Mouse (Mus musculus) cerebellum, postnatal 10 days (tissue): ENCODE measurements around the gene Smoc2.

ENCODE experiments used
- DNase-seq, 2 experiments: peaks; one replicate each; pipeline ENCODE4 v3.0.0; 2021; ENCODE audit warnings: mixed read lengths in 2 of 2

Gene Smoc2

DNA sequence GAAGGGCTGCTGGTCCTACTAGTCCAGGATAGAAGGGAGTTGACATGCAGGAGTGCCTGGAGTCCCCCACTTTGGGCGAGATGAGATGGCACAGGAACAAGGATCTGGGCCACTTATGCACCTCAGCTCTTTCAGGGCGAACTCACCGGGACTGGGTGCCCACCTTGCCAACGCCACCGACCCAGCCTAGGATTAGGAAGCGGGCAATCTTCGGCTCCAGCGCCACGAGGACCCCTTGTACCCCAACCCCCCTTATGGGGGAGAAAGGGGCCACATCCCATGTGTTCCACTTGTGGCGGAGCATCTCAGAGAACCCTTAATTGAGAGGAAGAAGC, 627 bp downstream of the Smoc2 start:
- DNase-seq: no peak

DNA sequence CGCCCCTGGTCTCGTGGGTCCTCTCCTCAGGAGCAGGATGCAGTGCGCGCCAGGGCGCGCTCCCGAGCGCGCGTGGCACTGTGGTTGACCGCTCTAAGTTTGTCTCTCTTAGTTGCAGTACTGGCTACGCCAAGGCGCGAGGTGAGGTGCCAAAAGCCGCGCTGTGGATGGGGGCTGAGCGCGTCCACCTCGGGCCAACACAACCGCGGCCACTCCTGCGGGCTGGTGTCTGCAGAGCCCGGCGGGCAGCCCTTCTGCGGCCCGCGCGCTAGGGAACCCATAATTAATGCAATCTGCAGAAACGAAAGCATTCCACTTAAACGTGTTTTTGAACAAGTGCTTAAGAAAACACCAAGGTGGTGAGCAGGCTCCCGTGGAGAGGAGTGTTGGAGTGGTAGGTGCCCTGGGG, 1.1 kb downstream of the Smoc2 start:
- peak; percentile 36 to 56 for DNase-seq

DNA sequence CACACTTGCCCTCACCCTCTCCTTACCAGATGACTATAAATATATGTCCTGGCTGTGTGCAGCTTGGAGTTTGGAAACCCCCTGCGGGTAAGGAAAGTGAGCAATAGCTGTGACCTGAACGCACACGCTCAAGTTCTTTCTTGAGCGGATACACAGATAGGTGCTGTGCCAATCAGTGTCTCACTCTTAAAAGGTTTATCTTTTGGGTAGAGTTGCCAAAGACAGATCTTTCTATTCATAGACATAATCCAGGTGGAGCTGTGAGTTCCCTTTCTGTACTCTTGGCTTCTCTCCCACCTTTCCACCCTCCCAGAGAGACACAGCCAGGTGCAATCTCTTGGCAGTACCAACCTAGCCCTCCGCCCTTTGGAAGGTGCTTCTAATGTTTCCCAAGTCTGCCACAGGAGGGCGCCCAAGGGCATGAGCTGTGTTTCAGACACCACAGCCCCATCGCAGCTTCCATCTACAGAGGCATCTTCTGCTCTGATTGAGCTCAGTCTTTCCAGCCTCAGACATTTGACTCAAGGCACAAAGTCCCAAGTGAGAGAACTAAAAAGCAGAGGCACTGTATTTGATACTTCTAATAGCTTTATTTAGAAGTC, 8.8 kb downstream of the Smoc2 start:
- peak; percentile 97 to 98 for DNase-seq

DNA sequence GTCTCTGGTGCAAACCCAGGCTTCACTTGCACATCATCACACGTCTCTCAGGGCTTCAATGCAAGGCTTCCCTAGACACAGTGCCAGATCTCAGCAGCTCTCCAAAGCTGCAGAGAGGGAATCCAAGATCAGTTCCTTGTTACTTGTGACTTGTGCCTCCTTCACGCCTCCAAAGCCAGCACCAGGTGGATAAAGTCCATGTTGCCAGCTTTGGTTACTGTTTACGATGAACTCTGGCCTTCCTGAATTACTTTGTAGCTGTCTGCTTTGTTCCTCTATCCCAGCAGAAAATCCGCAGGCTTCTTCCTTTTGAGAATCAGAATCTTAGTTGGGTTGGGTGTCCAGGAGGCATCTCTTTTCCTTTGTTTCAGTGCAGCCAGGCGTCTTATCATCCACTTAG, 14.3 kb downstream of the Smoc2 start:
- DNase-seq: no peak

DNA sequence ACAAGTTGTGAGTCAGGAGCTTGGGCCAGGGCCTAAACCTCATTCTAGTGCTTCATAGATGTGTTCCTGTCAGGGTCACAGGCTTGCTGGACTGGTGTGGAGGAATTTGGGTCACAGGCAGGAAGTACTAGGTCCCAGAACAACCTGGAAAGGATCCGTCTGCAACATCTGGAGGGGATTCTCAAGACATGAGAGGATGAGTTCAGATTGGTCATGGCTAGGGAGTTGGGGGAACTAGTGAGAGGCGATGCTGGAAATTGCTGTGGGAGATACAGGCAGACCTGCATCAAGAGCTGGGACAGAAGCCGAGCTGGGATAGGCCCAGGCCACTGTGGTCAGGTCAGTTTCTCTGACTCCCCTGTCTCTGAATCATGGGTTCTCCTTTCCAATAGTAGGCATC, 15.8 kb downstream of the Smoc2 start:
- DNase-seq: no peak

DNA sequence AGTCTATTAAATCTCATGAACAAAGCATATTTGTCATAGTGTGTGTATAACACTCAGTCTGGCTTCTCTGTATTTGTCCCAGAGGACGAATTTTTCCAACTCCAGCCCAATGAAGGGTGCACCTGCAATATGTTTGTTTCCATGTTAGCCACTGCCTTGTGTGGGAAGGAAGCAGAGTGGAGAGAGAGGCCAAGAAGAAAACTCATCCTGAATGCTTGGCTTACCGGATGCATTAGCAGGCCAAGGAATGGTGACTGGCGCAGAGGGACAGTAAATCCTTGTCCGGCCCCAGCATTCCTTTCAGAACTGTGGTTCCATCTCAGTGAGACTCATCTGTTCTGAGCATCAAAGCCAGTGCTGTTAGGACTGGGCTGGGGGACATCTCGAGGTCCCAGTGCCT, 21.1 kb downstream of the Smoc2 start:
- no peak for DNase-seq

DNA sequence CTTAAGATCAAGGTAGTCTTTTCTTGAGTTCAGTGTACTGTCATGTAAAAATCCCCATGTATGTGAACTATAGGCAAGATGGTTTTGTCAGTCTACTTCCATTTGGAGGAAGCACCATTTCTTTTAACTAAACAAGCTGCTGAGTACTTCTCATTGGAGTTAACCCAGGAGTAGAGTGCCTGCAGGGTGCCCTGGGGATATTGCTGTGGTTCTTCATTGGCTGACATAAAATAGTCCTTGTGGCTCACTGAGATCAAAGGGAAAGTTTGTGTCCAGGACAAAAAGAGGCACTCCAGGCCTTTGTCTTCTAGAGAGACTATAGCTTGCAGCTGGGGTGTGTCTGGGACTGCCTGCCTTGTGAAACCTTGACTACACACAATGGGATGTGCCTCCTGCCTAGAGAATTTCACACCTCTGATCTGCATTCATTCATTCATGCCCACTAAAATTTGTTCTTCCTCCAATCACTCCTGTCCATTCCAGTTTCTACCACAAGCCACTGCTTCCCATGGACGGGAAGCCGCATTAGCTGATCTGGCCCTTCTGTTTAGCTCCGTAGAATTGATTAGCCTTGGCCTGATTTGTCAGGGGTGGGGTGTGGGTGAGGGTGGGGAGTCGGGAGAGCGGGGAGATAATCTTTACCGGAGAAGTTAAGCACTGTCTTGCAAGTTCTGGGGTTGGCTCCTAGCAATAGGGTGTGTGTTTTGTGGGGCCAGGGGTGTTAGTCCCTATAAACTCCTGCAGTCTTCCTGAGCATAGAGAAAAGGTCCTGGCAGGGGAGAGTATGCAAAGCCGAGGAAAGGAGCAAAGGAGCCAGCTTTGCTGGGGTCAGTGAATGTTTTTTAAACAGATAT, 22.4 kb downstream of the Smoc2 start:
- DNase-seq: no peak

DNA sequence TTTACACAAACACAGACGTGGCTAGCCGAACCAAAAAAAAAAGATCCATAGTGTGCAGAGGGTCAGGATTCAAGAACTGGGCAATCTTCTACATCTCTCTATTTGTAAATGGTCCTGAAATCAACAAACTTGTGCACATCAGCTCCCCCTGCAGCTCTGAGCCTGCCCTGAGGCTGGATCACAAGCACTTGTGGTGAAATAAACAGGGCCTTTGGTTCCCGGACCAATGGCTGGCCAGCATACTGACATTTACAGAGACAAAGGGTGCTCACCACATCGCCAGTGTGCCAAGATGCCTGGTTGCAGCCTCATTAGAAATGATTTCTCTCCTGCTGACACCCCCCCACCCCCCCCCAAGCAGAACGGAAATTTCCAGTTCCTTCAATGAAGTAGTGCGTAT, 23.1 kb downstream of the Smoc2 start:
- peak in 1 of 2 experiments; percentile 38 for DNase-seq

DNA sequence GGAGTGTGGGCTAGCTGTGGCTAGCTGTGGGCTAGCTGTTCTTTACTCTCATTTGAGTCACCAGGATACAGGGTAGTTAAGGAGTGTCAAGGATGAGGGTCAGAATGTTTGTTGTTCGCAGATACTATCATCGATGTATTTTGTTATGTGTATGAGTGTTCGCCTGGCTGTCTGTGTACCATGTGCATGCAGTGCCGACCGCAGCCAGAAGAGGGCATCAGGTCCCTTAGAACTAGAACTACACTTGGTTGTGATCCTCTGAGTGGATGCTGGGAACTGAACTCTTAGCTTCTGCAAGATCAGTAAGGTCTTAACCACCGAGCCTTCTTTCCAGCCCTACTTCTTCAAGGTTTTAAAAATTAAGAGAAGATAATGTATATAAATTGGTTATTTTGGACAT, 24.4 kb downstream of the Smoc2 start:
- no peak for DNase-seq

DNA sequence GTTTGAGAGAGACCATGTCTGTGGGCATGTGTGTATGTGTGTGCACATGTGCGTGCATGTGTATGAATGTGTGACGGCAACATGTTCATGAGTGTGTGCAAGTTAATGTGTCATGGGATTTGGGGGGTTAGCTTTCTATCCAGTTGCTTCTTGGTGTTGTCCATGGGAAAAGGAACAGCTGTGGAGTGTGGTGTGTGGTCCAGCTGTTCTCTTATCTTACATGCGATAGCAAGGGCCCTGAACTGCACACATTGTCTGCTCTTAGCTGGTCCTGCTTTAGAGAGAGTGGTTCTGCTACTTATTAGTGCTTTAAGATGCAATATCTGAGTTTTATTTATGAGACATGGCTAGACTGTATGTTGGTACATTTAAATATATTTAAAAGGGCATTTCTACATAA, 30.6 kb downstream of the Smoc2 start:
- no peak for DNase-seq

DNA sequence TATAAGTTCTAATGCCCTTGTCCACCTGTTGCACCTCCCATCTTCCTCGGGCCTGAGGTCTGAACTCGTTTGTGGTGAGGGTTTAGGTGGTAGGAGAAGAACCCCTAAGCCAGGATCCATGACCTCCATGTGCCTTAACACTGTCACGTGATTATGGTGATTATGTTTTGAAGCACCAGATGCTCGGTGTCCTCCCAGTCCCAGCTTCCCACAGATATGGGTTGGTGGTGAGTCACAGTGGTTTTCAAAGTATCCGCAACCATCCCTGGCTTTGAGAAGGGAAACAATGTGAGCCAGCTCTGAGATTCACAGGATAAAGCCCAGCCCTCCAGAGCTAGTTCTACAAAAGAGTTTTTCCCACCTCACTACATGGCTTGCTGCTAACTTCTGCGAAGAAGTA, 33.1 kb downstream of the Smoc2 start:
- no peak for DNase-seq

DNA sequence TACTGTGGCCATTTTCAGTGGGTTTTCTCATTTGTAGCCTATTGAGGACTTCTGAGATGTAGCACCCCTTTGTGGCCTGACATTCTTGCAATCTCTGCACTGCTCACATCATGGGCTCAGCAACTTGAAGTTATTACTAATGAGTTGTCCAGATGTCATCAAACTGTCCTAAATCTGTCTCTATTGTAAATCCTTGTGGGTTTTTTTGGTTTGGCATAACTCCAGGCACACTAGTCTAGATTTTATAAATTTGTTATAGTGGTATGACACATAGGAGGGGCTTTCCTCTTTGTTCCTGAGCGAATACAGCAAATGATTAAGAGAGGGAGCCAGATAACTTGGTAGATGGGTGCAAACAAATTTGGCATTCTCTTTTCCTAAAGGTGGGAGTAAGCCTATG, 35.0 kb downstream of the Smoc2 start:
- DNase-seq: no peak

DNA sequence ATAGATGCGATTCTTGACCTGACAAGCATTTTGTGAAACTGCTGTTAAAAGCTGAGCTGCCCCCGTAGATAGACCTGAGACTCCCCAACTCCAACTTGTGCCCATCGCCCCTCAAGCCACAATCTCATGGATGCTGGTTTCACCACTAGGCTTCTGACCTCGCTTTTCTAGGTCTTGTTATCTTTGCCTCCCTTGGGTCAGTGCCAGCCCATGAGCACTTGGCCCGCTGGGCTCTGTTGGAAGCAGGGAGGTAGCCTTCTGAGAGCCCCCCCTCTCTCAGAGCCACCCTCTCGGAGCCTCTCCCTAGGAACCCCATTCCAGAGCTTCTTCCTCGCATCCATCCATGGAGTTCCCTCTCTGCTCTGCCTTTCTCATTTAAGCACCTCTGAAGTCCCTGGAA, 37.2 kb downstream of the Smoc2 start:
- DNase-seq: no peak

DNA sequence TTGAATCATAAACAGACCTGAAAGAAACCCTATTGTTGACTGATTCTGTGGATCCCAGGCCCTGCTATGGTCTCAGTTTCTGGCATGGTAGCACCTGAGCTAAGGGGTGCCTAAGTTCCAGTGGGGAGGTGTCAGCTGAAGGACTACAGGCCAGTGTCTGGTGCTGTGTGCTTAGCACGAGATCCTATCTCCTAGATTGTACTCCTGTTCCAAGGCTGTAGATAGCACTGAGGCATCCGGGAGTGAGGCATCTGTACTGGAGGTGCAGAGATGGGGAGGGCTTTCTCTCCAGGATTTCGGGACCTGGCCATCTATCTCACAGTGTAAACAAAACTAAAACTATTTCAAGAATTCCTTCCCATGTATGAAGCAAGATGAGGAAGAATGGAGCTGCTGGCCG, 38.1 kb downstream of the Smoc2 start:
- DNase-seq: no peak

DNA sequence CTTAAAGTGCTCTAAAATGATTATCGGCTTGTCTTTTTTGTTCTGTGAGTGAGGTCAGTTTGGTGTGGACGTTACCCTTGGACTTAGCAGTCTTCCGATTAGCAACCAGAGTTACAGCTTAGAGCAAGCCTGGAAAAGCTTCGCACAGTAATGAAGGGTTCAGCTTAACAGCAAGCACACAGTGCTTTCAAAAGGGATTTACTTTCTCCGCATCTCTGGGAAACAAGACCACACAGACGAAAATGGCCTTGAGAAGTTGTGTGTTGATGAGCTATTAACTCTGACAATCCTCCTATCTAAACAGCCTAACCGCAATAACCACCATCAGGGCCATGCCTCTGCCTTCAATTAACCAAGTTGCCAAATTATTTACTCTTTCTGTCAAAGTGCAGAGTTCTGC, 46.9 kb downstream of the Smoc2 start:
- DNase-seq: no peak

DNA sequence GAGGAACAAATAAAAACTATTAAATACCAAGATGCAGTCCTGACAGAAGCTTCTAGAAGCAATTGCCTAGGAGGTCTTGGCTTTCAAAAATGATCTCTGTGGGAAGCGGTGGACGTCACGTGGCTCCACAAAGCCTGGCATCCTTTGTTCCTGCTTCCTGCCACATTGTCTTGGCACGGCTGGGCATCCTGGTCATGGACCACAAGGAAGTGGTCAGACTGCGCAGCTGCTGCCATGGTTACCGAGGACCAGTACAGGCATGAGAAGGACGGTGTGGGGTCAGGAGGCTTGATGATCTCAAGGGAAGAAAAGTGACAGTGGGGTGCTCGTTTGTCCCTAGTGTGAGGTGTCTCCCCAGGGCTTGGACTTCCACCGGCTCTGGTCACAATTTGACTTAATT, 48.7 kb downstream of the Smoc2 start:
- peak; percentile 84 to 85 for DNase-seq

DNA sequence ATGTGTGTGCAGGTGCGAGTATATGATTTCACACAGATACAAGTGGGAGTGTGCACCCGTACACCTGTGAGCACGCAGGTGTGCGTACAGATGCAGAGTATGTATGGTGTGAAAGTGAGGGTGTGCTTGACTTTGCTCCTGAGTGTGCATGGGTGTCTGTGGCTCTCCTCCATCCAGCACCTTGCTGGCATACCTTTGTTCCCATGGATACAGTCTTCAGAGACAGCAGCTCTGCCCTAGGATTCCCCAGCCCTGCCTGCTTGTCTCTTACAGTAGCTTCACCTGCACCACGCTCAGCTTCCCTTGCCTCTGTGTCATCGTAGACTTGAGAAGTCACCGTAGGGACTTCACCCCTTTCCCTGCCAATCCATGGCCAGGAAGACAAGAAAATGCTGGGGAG, 51.2 kb downstream of the Smoc2 start:
- no peak for DNase-seq

DNA sequence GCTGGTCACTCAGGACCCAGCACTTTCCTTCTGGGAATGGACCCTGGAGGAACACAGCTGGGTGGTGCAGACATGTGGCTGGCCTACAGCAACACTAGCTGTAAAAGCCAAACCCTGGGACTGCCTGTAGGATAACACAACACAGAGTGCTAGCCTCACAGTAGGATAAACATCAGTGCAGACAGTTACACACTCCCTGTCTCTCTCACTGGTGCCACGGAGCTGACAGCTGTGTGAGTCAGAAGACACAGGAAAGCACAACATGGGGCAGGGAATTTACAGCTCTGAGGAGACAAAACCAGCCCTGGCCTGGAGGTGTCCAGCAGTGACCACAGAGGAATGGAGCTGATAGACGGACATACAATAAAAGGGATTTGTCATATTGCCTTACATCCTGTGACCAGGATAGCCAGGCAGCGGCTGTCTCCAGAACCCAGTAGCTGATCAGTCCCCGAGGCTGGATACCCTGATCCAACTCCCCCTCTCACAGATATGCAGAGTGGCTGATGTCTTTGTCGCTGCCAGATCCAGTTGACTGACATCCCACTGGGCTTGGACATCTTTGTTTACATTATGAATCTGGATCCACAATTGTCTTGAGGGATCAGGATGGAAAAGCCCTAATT, 60.7 kb downstream of the Smoc2 start:
- DNase-seq: peak; percentile 25 to 31

DNA sequence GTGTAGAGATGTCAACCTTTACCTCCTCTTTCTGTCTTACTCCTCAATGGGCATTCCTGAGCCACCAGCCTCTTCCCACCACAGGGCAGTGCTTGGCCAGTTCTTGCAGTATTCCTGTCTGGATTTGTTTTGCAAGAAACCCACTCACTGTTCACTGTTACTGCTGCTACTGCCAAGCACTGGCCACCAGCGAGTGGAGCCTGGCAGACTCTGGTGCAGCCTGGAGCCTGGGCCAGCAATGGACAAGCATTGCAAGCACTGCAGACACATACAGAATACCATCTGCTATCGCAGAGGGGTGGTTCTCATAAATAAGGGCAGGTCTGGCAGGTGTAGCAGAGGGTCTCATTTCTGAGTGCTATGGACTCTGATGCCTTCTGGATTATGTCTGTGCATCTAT, 61.4 kb downstream of the Smoc2 start:
- DNase-seq: peak; percentile 85 to 93

DNA sequence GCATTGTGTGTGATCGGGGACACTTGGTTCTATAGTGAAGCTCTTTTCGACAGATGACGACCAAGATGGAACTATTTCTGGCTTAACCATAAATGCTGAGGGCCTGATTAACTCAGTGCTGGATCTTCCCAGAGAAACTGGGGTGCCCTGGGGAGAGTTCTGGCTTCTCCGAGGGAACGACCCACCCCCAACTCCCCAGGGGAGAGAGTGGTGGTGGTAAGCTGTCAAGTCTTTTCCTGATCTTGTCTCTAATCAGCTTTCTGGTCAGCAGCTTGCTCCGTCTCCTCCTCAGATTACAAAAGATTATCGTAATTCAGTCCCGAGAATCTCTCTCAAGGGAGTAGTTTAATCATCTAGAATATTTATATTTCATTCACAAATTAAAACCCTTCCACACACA, 63.2 kb downstream of the Smoc2 start:
- DNase-seq: peak in 1 of 2 experiments; percentile 35

DNA sequence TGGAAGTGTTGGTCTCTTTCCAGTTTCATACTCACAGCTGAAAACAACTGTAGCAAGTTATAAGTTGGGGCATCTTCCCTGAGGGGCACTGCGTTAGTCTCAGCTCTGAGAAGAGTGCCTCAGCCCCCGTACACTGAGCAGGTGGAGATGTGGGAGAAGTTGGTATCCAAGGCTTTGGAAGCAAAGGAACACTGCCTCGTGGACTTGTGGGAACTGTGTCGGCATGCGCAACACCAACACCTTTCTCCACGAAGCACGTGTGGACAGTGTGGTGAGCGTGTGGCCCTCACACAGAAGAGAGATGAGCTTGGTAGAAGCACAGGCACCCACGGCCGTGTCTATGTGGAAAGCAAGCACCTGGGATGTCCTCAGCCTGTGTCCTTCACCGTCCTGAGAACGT, 64.1 kb downstream of the Smoc2 start:
- DNase-seq: no peak

DNA sequence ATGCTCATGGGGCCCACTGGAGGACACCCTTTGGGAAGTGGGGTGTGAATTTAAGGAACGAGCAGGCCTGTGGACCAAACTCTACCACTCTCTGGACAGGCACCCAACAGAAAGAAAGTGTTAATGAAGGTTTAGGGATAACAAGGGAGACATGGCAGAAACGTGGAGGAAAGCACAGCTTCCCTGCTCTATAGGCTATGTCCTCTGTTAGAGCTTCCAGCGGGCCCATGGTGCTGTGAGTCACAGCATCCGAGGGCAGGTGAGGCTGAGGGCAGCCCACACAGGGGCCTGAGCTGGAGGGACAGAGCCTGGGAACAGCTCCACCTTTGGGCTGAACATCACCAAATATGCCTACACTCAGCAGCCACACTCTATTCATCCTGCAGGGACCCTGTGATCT, 66.2 kb downstream of the Smoc2 start:
- no peak for DNase-seq

DNA sequence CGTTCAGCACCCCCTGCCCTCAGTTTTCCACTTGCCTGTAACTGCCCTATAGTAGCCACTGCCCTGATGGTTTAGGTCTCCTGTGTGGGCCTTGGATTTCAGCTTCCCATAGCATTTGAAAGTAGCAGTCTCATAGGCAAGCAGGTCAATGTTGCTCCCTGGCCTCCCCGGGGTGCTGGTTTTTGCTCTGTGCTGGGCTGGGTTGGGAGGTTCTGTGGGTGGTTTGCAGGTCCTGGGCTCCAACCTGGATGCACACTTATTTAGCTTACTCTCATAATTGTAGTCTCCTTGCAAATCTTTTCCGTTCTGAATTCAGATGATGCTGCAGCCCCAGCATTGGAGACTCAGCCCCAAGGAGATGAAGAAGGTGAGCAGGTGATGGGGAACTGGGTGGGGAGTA, 67.6 kb downstream of the Smoc2 start:
- no peak for DNase-seq

DNA sequence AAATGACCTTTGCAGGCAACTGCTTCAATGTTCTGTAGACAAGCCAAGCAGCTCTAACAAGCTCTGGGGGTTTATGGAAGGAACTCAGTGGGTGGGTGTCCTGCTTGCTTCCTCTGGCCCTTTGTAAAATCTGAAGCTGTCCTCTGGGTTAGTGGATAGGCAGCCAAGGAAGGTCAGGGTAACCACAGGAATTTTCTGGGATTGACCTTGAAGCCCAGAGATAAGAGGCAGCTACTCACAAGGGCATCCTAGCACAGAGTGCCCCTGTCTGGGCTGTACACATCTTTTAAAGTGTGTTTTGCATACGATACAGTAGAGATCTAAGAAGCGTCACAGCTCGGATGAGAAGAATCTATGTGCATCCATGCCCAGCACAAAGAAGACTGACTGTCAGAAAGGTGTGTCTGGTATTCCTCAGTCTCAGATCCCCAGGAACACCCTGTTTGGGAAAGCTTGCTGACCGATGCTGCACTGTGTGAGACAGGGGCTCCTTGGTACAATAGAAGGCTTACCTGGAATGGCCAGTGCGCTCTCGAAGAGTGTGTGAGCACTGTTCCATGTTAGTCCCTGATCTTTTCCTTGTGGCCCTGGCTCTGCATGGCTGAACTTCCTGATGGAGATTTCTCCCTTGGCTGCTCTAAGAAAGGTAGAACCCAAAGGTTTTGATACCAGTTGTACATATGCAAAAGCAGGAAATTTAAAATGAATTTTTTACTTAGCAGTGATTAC, 69.9 kb downstream of the Smoc2 start:
- DNase-seq: no peak
